Mouse (Mus musculus) spleen, adult 2 months (tissue): ENCODE data around the gene Prdm10.

ENCODE experiments used
- CTCF ChIP-seq: fragments of 200-500 bp; IDR thresholded peaks from 2 replicates; pipeline ENCODE4 v1.5.1; 2011; ENCODE audit warnings: mild to moderate bottlenecking, inconsistent platforms; ENCODE audit not compliant: insufficient read depth, insufficient read length, insufficient replicate concordance; ENCODE audit errors: extremely low read depth
- POLR2A ChIP-seq: fragments of 200-500 bp; IDR thresholded peaks from 2 replicates; pipeline ENCODE4 v1.6.1; 2011; ENCODE audit warnings: low read depth, low read length, inconsistent platforms

DNA sequence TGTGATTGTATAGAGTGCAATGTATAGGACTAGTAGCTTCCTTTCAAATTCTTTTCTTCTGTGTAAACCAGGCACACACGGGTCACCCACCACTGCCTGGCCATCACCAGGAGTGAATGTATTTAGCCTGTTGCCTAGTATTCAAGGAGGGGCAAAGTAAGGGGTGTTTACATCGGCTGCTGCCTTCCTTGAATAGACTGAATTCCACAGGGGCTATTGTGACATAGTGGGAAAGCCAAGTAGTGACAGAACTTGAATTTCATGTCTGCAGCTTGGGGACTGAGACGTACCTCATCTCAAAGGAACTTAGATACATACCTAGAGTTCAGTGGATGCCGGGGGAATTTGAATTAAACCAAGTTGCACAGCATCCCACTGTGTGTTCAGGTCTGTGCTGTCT is 41.2 kb downstream of the Prdm10 start:
- TF ChIP-seq POLR2A = no peak
- TF ChIP-seq CTCF = no peak
